Mouse (Mus musculus) heart, embryonic 16.5 days (tissue): ENCODE measurements at regions not wholly inside any gene's neighbourhood (a gene's known extent, or its start where the extent isn't known, plus 50 kb on each side); places are given as distances from the start of the nearest gene placed in this dataset.

Experiments
- ATAC-seq: fragments of 200-750 bp; cut with Nextera tagmentation; replicated peaks from 2 replicates; pipeline ENCODE4 v1.8.0; 2017; ENCODE audit warnings: moderate number of reproducible peaks; ENCODE audit not compliant: insufficient read depth, low FRiP score; ENCODE audit errors: extremely low read depth
- H3K27ac ChIP-seq: fragments of 300-500 bp; sonication (generic); 2 replicates; pipeline ENCODE4 v1.5.1; 2014; ENCODE audit warnings: mild to moderate bottlenecking, low read length, control low read depth, moderate library complexity
- H3K27me3 ChIP-seq: fragments of 300-500 bp; sonication (generic); 2 replicates; pipeline ENCODE4 v1.6.1; 2014; ENCODE audit warnings: low read length, mixed read lengths; ENCODE audit not compliant: control insufficient read depth, insufficient read depth
- H3K36me3 ChIP-seq: fragments of 300-500 bp; sonication (generic); 2 replicates; pipeline ENCODE4 v1.6.1; 2014; ENCODE audit not compliant: control insufficient read depth, insufficient read depth
- H3K4me1 ChIP-seq: fragments of 300-500 bp; sonication (generic); 2 replicates; pipeline ENCODE4 v1.6.1; 2014; ENCODE audit warnings: low read length, mixed read lengths; ENCODE audit not compliant: control insufficient read depth, insufficient read depth
- H3K4me2 ChIP-seq: fragments of 300-500 bp; sonication (generic); 2 replicates; pipeline ENCODE4 v1.6.1; 2014; ENCODE audit warnings: low read depth, mild to moderate bottlenecking, control low read depth, low read length
- H3K4me3 ChIP-seq: fragments of 300-500 bp; sonication (generic); 2 replicates; pipeline ENCODE4 v1.5.1; 2014; ENCODE audit warnings: mild to moderate bottlenecking, control low read depth, low read length
- H3K9ac ChIP-seq: fragments of 300-500 bp; sonication (generic); 2 replicates; pipeline ENCODE4 v1.6.1; 2014; ENCODE audit warnings: low read length, control low read depth
- H3K9me3 ChIP-seq: fragments of 300-500 bp; sonication (generic); replicated peaks from 2 replicates; pipeline ENCODE4 v1.6.1; 2016; ENCODE audit warnings: low read length; ENCODE audit not compliant: control insufficient read depth
- WGBS: fragments of 180-500 bp; shearing (Covaris S2); extraction: QIAGEN DNeasy Blood & Tissue Kit; methylation state at CpG from one replicate; pipeline ENCODE4 v1.1.7; 2014; 5-methylcytosine and 5-hydroxymethylcytosine counted together

GRCm38 (mm10) chr2:167775218-167775915 is 85.7 kb upstream of the Tmem189 start:
- peak overlapping the region; percentile 12; the same call in 1 of the 2 replicates for H3K4me2 ChIP-seq
- peaks cover 15% of the 10 kb centered on the region for H3K4me1 ChIP-seq
- no peak overlapping the region for H3K4me3 ChIP-seq
- no peak overlapping the region for H3K9ac ChIP-seq
- no peaks in the 10 kb centered on the region for H3K9me3 ChIP-seq
- 62% methylated on average over 20 of the region's 20 CpGs for WGBS
- no peaks in the 10 kb centered on the region for H3K27me3 ChIP-seq
- no peaks in the 10 kb centered on the region for H3K36me3 ChIP-seq
- ATAC-seq: 0 out of 2 replicates have a peak, but pooled peaks have one; percentile 5
- no peak overlapping the region for H3K27ac ChIP-seq

GRCm38 (mm10) chr2:167774806-167775179 is 85.2 kb upstream of the Tmem189 start:
- Histone ChIP-seq H3K9ac (no peak overlapping the region), H3K4me1 (peaks cover 15% of the 10 kb centered on the region), H3K4me2 (peak overlapping the region; percentile 12; the same call in 1 of the 2 replicates), H3K36me3 (no peaks in the 10 kb centered on the region), H3K9me3 (no peaks in the 10 kb centered on the region), H3K27me3 (no peaks in the 10 kb centered on the region), H3K27ac (no peak overlapping the region), H3K4me3 (no peak overlapping the region)
- 34% methylated on average over 10 of the region's 10 CpGs for WGBS
- no peak; the same call in 1 of the 2 replicates for ATAC-seq

- H3K27me3 ChIP-seq: no peaks in the 10 kb centered on the region
- H3K4me1 ChIP-seq: peaks cover 15% of the 10 kb centered on the region
- H3K36me3 ChIP-seq: no peaks in the 10 kb centered on the region
- H3K4me3 ChIP-seq: no peak overlapping the region
- no peak overlapping the region; the same call in 1 of the 2 replicates for H3K27ac ChIP-seq
- no peaks in the 10 kb centered on the region for H3K9me3 ChIP-seq
- WGBS: 92% methylated on average over 2 of the region's 2 CpGs
- H3K4me2 ChIP-seq: no peak overlapping the region
- no peak overlapping the region for H3K9ac ChIP-seq
- ATAC-seq: no peak
These were observed 84.7 kb upstream of the Tmem189 start for GRCm38 (mm10) chr2:167774166-167774805.

- H3K9ac ChIP-seq: no peak overlapping the region
- H3K9me3 ChIP-seq: no peaks in the 10 kb centered on the region
- no peak overlapping the region for H3K4me2 ChIP-seq
- ATAC-seq: no peak
- H3K4me3 ChIP-seq: no peak overlapping the region
- no peaks in the 10 kb centered on the region for H3K27me3 ChIP-seq
- no peaks in the 10 kb centered on the region for H3K36me3 ChIP-seq
- no peak overlapping the region for H3K27ac ChIP-seq
- 92% methylated on average over 5 of the region's 5 CpGs for WGBS
- H3K4me1 ChIP-seq: peaks cover 10% of the 10 kb centered on the region
These were observed 83.2 kb upstream of the Tmem189 start for GRCm38 (mm10) chr2:167772834-167773233.

- Histone ChIP-seq H3K9me3 (no peaks in the 10 kb centered on the region), H3K4me3 (no peak overlapping the region), H3K9ac (no peak overlapping the region), H3K27ac (no peak overlapping the region), H3K4me2 (no peak overlapping the region), H3K36me3 (no peaks in the 10 kb centered on the region), H3K4me1 (peaks cover 10% of the 10 kb centered on the region), H3K27me3 (no peaks in the 10 kb centered on the region)
- WGBS: 40% methylated on average over 13 of the region's 13 CpGs
- ATAC-seq: no peak
These were observed 78.3 kb upstream of the Tmem189 start for GRCm38 (mm10) chr2:167767962-167768361.

- H3K27me3 ChIP-seq: no peaks in the 10 kb centered on the region
- H3K9me3 ChIP-seq: no peaks in the 10 kb centered on the region
- H3K9ac ChIP-seq: no peak overlapping the region
- H3K27ac ChIP-seq: no peak overlapping the region
- no peak for ATAC-seq
- H3K36me3 ChIP-seq: no peaks in the 10 kb centered on the region
- H3K4me2 ChIP-seq: no peak overlapping the region
- H3K4me1 ChIP-seq: peaks cover 10% of the 10 kb centered on the region
- 86% methylated on average over 8 of the region's 8 CpGs for WGBS
- no peak overlapping the region for H3K4me3 ChIP-seq
These were observed 77.7 kb upstream of the Tmem189 start for GRCm38 (mm10) chr2:167767371-167767770.

- no peaks in the 10 kb centered on the region for H3K27me3 ChIP-seq
- H3K27ac ChIP-seq: no peak overlapping the region
- no peak for ATAC-seq
- no peaks in the 10 kb centered on the region for H3K36me3 ChIP-seq
- 90% methylated on average over 6 of the region's 6 CpGs for WGBS
- no peak overlapping the region for H3K9ac ChIP-seq
- peaks cover 10% of the 10 kb centered on the region for H3K4me1 ChIP-seq
- H3K4me3 ChIP-seq: no peak overlapping the region
- no peaks in the 10 kb centered on the region for H3K9me3 ChIP-seq
- H3K4me2 ChIP-seq: no peak overlapping the region
These were observed 76.2 kb upstream of the Tmem189 start for GRCm38 (mm10) chr2:167765811-167766210.

- H3K9me3 ChIP-seq: no peaks in the 10 kb centered on the region
- peak overlapping the region; percentile 10 for H3K27ac ChIP-seq
- no peak overlapping the region for H3K4me2 ChIP-seq
- peaks cover 10% of the 10 kb centered on the region for H3K4me1 ChIP-seq
- no peaks in the 10 kb centered on the region for H3K27me3 ChIP-seq
- ATAC-seq: peak; percentile 58
- WGBS: 44% methylated on average over 22 of the region's 22 CpGs
- no peak overlapping the region for H3K4me3 ChIP-seq
- peak overlapping the region; percentile 3; the same call in 1 of the 2 replicates for H3K9ac ChIP-seq
- no peaks in the 10 kb centered on the region for H3K36me3 ChIP-seq
These were observed 75.6 kb upstream of the Tmem189 start for GRCm38 (mm10) chr2:167765072-167765800.

GRCm38 (mm10) chr2:167763891-167764410 is 74.3 kb upstream of the Tmem189 start:
- Histone ChIP-seq H3K36me3 (no peaks in the 10 kb centered on the region), H3K4me3 (no peak overlapping the region), H3K9ac (no peak overlapping the region), H3K27me3 (no peaks in the 10 kb centered on the region), H3K4me2 (no peak overlapping the region), H3K9me3 (no peaks in the 10 kb centered on the region), H3K4me1 (peaks cover 10% of the 10 kb centered on the region), H3K27ac (no peak overlapping the region)
- 90% methylated on average over 7 of the region's 7 CpGs for WGBS
- no peak for ATAC-seq
